ENCODE assay signal across 9 mouse cellular contexts in genomic region chr19:15837715-15838175, GRCm38 (mm10).
DNase-seq lines count a peak whose midpoint lies in the region; ATAC-seq and TF ChIP-seq lines count a peak whose summit lies in the region.
"Had no signal": no experiment of that assay in that cellular context is flagged by ENCODE, and none has a peak within 500 bp of the region (broad histone marks: within the 10 kb centered on the region; RNA-seq: fewer than 3 reads in every experiment).

No protein-coding gene starts in this region.

- no peaks in the 10 kb centered on the region for H3K27me3 ChIP-seq in lung, embryonic 15.5 days
- no peaks in the 10 kb centered on the region for H3K27me3 ChIP-seq in forebrain, embryonic 14.5 days (replicated peaks; ENCODE audit: control insufficient read depth, insufficient read depth, low read length)
- H3K27me3 ChIP-seq in neural tube, embryonic 15.5 days (replicated peaks), result no peaks in the 10 kb centered on the region
- no peaks in the 10 kb centered on the region for H3K27me3 ChIP-seq in cerebellum, adult 2 months (ENCODE audit: control insufficient read depth, insufficient read depth, low read length)
- H3K27me3 ChIP-seq: stomach, embryonic 15.5 days had no signal

- peak overlapping the region; percentile 77 for H3K27ac ChIP-seq in lung, embryonic 15.5 days
- 0 out of 2 replicates have a peak overlapping the region, but pooled peaks have one; percentile 1 for H3K27ac ChIP-seq in forebrain, embryonic 14.5 days (ENCODE audit: low read depth, low read length)
- H3K27ac ChIP-seq in neural tube, embryonic 15.5 days (replicated peaks), result peak overlapping the region; percentile 67
- H3K27ac ChIP-seq in cerebellum, adult 2 months (ENCODE audit: insufficient read depth, low read length), result no peak overlapping the region
- H3K27ac ChIP-seq: stomach, embryonic 15.5 days had no signal

- no peaks in the 10 kb centered on the region for H3K36me3 ChIP-seq in lung, embryonic 15.5 days
- H3K36me3 ChIP-seq in forebrain, embryonic 14.5 days (ENCODE audit: control insufficient read depth, insufficient read depth, low read length), result no peaks in the 10 kb centered on the region
- H3K36me3 ChIP-seq in neural tube, embryonic 15.5 days, result no peaks in the 10 kb centered on the region
- H3K36me3 ChIP-seq: stomach, embryonic 15.5 days had no signal

- no peak overlapping the region for H3K9ac ChIP-seq in lung, embryonic 15.5 days
- H3K9ac ChIP-seq in forebrain, embryonic 14.5 days (ENCODE audit: low read length), result no peak overlapping the region
- H3K9ac ChIP-seq in neural tube, embryonic 15.5 days (replicated peaks), result no peak overlapping the region
- H3K9ac ChIP-seq: stomach, embryonic 15.5 days had no signal

- peak overlapping the region; percentile 30 for H3K4me2 ChIP-seq in lung, embryonic 15.5 days
- no peak overlapping the region for H3K4me2 ChIP-seq in forebrain, embryonic 14.5 days (ENCODE audit: low read length)
- no peak overlapping the region for H3K4me2 ChIP-seq in neural tube, embryonic 15.5 days

- peaks cover 29% of the 10 kb centered on the region for H3K4me1 ChIP-seq in lung, embryonic 15.5 days
- H3K4me1 ChIP-seq in lung, adult 2 months (ENCODE audit: control insufficient read depth, insufficient read depth, low read length), result peaks cover 8% of the 10 kb centered on the region
- H3K4me1 ChIP-seq in forebrain, embryonic 14.5 days (ENCODE audit: control insufficient read depth, insufficient read depth, low read length), result peaks cover 23% of the 10 kb centered on the region
- H3K4me1 ChIP-seq in neural tube, embryonic 15.5 days, result peaks cover 27% of the 10 kb centered on the region
- no peaks in the 10 kb centered on the region for H3K4me1 ChIP-seq in cerebellum, adult 2 months (ENCODE audit: control insufficient read depth, insufficient read depth, low read length)
- H3K4me1 ChIP-seq: stomach, embryonic 15.5 days had no signal

- WGBS in lung, embryonic 15.5 days, result 9% methylated on average over 1 of the region's 1 CpGs
- WGBS in lung, adult 2 months, result 10% methylated on average over 1 of the region's 1 CpGs
- 4% methylated on average over 1 of the region's 1 CpGs for WGBS in forebrain, embryonic 14.5 days
- WGBS in neural tube, embryonic 15.5 days, result 5% methylated on average over 1 of the region's 1 CpGs
- WGBS in cerebellum, adult 2 months, result 8% methylated on average over 1 of the region's 1 CpGs

- DNase-seq in lung, adult 2 months, result no peak
- DNase-seq in forebrain, embryonic 14.5 days (ENCODE audit: low spot score), result peak; percentile 86
- DNase-seq in kidney, postnatal 4 days, result peak; percentile 28 to 53
- no peak for DNase-seq in thymus, postnatal 0 days (ENCODE audit: low spot score)
- no peak for DNase-seq in yolk sac, embryonic 10.5 days (ENCODE audit: low spot score)
- DNase-seq in cerebellum, adult 2 months, result no peak

- no peak overlapping the region for H3K4me3 ChIP-seq in lung, embryonic 15.5 days
- H3K4me3 ChIP-seq in lung, adult 2 months (replicated peaks; ENCODE audit: extremely low read depth, low read depth, low read length), result no peak overlapping the region
- no peak overlapping the region for H3K4me3 ChIP-seq in forebrain, embryonic 14.5 days (ENCODE audit: low read depth, low read length)
- no peak overlapping the region for H3K4me3 ChIP-seq in neural tube, embryonic 15.5 days (replicated peaks)
- no peak overlapping the region for H3K4me3 ChIP-seq in cerebellum, adult 2 months (replicated peaks; ENCODE audit: insufficient read depth, low read depth, low read length)
- H3K4me3 ChIP-seq: stomach, embryonic 15.5 days had no signal

- no peak for TF ChIP-seq CTCF in lung, adult 2 months (IDR thresholded peaks at IDR 0.05; ENCODE audit: insufficient read depth, low read length)
- TF ChIP-seq CTCF in cerebellum, adult 2 months (IDR thresholded peaks at IDR 0.05; ENCODE audit: borderline replicate concordance, insufficient read depth, low read depth, low read length), result no peak

- H3K9me3 ChIP-seq in lung, embryonic 15.5 days, result no peaks in the 10 kb centered on the region
- H3K9me3 ChIP-seq in forebrain, embryonic 14.5 days (replicated peaks; ENCODE audit: control insufficient read depth, low read length), result no peaks in the 10 kb centered on the region
- no peaks in the 10 kb centered on the region for H3K9me3 ChIP-seq in neural tube, embryonic 15.5 days (replicated peaks)
- H3K9me3 ChIP-seq: stomach, embryonic 15.5 days had no signal

- ATAC-seq in lung, embryonic 15.5 days (ENCODE audit: borderline replicate concordance, extremely low read depth, low FRiP score, low TSS enrichment), result peak; percentile 92
- peak; percentile 51 for ATAC-seq in forebrain, embryonic 14.5 days
- peak; percentile 39; the same call in 1 of the 2 replicates for ATAC-seq in neural tube, embryonic 15.5 days (ENCODE audit: low FRiP score)

- TF ChIP-seq POLR2A in lung, adult 2 months (IDR thresholded peaks at IDR 0.05; ENCODE audit: borderline replicate concordance, extremely low read depth, low read depth, low read length), result no peak
- TF ChIP-seq POLR2A in cerebellum, adult 2 months (IDR thresholded peaks at IDR 0.05; ENCODE audit: borderline replicate concordance, insufficient read depth, low read length), result no peak

Comparison
In these comparisons a context has a peak if more than half of its experiments do, and no peak if none do; other contexts are left out.
1. ATAC-seq: peak in every context shown above with its lines; median percentile 92 in lung, embryonic 15.5 days; 51 in forebrain, embryonic 14.5 days; 39 in neural tube, embryonic 15.5 days.
2. DNase-seq: peak in forebrain, embryonic 14.5 days (single experiment) and kidney, postnatal 4 days (2 of 2); none in lung, adult 2 months (single experiment), thymus, postnatal 0 days (single experiment), yolk sac, embryonic 10.5 days (single experiment) and cerebellum, adult 2 months (0 of 2).